Mouse (Mus musculus): Measurements from ENCODE around the gene Ehmt1. TPM values are rescaled to one million over a fixed set of nuclear protein-coding genes. Genes with fewer than 3 reads are reported as not detected.
A peak's percentile ranks its signal among the peaks of the same experiment; 100 is the strongest.
"Not testable (repeated sequence)": the region's sequence is repeated elsewhere in the genome, so short reads cannot be mapped to it uniquely, and the experiment has no call there.

Ehmt1 gene
- 10 to 100 TPM; 63.3 to 70.0 TPM for total RNA-seq (2021)
- long read RNA-seq, experiment 1, full-length matches to known transcripts = 8 of 19 reads
- long read RNA-seq, experiment 1, partial matches to known transcripts = 2 of 19 reads
- long read RNA-seq, experiment 1, other reads (novel, unspliced or antisense) = 9 of 19 reads
- long read RNA-seq, experiment 2, full-length matches to known transcripts = 14 of 33 reads
- long read RNA-seq, experiment 2, partial matches to known transcripts = 6 of 33 reads
- long read RNA-seq, experiment 2, other reads (novel, unspliced or antisense) = 13 of 33 reads

DNA sequence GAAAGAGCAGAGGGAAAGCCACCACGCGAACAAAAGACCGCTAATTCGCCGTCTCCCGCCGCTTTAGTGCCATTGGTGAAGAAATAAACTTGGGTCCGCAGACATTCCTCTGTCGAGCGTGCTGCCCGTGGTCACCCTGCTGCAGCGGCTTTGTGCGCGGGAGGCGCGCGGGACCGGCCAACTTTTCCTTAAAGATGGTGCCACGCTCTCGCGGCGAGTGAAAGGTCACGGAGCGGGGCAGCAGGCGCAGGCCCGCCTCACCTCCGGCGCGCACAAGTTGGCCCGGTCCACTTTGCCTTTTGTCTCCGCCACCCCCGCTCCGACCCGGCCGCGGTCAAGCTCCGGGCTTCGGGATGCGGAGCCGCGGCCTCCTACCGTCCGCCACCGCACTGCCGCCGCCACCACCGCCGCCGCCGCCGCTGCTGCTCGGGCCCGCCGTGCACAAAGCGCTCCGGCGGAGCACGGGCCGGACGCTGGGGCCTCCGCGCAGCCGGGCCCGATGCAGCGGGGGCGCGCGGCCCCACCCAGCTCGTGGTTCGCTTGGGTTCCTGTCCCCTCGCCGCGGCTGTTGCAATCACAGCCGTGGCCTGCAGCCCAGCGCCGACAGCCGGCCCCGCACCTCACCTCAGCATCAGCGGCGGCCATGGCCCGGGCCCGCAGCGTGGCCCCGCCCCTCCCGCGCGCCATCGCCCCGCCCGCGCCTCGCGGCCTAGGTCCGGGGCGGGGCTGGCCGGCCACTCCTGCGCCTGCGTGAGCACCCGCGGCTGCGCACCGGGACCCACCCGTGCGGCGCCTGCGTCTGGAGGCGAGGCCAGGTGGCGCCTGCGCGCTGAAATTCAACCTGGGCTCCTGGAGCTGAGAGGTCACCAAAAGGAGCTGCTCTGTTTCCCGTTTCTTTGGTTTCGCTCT, at the start of gene Ehmt1:
TSS of gene Ehmt1 (minus strand) at position 685 of the 909 bp plus-strand sequence.
- Histone ChIP-seq H3K27ac (peak within 1 kb of the TSS; percentile 95), H3K4me3 (peak within 1 kb of the TSS; percentile 90)
- peak; percentile 94 to 95 for DNase-seq (ENCODE audit: low spot score in 2 of 2)
- peak; percentile 35 for TF ChIP-seq CTCF (conservative IDR thresholded peaks at IDR 0.05)

DNA sequence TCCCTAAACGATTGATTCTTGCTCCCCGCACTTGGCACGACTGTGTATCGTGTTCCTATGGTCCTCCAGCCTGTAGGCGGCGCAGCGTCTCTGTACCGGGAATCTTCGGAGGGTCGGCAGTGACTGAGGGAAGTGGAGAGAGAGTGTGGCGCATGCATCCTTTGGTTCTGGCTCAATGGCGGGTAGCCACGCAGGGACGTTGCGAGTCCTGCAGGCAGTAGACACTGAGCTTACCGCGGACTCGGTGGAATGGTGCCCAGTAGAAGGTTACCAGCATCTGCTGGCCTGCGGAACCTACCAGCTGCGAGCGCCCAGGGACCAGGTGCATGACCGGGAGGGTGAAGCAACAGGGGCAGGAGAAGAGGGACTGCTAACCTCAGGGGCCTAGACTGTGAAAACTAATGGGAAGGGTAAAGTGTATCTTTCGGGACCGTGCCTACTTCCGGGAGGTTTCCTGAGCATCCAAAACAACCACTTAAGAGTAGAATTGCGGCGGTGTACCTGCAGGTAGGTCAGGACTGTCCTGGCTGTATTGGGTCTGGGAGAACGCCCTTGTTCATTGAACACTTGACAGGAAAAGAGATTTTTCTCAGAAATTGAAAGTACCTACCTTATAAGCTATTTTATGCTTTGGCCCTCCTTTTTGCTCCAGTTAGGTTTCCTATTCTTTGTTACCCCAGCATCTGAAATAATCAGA, 43.0 kb upstream of the Ehmt1 start, which contains the start of gene Dph7:
TSS of gene Dph7 (plus strand) at position 97 of the 697 bp plus-strand sequence.
- peak; percentile 92 for TF ChIP-seq CTCF (conservative IDR thresholded peaks at IDR 0.05)
- Histone ChIP-seq H3K27ac (peak within 1 kb of the TSS; percentile 92), H3K4me3 (peak within 1 kb of the TSS; percentile 90)
- peak; percentile 90 to 92 for DNase-seq (ENCODE audit: low spot score in 2 of 2)

DNA sequence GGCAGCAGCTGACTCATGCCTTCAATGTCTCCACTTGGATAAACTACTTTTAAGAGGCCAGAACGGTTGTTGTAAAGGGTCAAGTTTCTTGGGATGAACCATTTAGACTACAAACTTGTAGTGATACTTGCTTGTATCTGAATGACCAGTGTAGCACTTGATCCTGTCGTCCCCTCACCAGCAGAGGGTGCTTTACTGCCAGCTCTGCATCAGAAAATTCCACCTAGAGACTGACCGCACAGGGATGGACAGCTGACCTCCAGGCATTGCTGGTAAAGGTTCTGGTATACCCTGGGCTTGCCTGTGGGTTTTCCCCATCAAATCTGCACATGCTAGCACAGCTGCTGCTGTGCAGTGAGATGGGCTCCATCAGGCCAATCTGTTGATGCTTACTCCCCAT, 41.5 kb upstream of the Ehmt1 start:
- no peak overlapping the region for H3K4me3 ChIP-seq
- H3K27ac ChIP-seq = no peak overlapping the region
- no peak for DNase-seq (ENCODE audit: low spot score in 2 of 2)
- TF ChIP-seq CTCF (conservative IDR thresholded peaks at IDR 0.05) = peak; percentile 77

DNA sequence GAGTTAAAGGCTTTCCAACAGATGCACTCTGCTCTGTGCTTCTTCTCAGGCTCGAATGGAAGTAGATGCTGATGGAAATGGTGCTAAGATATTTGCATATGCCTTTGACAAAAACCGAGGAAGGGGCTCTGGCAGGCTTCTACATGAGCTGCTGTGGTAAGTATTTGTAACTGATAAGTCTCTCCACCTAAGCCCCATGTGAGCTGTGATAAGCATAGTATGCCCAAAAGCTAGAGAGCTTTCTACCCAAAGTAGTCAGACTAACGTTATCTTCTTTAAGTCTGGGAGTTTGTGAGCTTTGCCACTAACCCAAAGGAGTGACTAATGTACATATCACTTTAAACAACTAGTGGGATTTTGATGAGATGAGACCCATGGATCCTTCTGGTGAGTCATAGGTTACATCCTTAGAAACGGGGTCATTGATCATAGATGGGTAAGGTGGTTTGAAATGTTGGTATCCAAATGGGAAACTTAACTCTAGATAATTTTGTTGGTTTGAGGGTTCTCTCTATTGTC, 33.2 kb upstream of the Ehmt1 start:
- TF ChIP-seq CTCF (conservative IDR thresholded peaks at IDR 0.05) = no peak
- Histone ChIP-seq H3K27ac (no peak overlapping the region), H3K4me3 (no peak overlapping the region)
- DNase-seq (ENCODE audit: low spot score in 2 of 2) = no peak

DNA sequence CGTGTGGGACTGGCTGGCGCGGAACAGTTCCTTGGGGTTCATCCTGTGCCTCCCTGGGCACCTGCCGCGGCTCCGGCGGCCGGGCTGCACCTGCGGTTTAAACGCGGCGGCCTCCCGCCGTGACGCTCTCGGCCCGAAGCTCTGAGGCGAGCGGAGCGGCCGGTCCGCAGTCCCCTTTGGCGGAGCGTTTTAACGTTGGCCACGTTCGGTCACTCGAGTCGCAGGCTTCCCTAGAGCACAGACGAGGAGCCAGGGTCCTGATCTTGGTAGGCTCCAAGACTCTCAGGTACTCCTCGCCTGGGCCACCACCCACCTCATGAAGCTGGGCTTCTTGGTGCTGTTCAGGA, 30.7 kb upstream of the Ehmt1 start:
- peak overlapping the region; percentile 86 for H3K4me3 ChIP-seq
- TF ChIP-seq CTCF (conservative IDR thresholded peaks at IDR 0.05) = no peak
- no peak for DNase-seq (ENCODE audit: low spot score in 2 of 2)
- peak overlapping the region; percentile 77 for H3K27ac ChIP-seq

DNA sequence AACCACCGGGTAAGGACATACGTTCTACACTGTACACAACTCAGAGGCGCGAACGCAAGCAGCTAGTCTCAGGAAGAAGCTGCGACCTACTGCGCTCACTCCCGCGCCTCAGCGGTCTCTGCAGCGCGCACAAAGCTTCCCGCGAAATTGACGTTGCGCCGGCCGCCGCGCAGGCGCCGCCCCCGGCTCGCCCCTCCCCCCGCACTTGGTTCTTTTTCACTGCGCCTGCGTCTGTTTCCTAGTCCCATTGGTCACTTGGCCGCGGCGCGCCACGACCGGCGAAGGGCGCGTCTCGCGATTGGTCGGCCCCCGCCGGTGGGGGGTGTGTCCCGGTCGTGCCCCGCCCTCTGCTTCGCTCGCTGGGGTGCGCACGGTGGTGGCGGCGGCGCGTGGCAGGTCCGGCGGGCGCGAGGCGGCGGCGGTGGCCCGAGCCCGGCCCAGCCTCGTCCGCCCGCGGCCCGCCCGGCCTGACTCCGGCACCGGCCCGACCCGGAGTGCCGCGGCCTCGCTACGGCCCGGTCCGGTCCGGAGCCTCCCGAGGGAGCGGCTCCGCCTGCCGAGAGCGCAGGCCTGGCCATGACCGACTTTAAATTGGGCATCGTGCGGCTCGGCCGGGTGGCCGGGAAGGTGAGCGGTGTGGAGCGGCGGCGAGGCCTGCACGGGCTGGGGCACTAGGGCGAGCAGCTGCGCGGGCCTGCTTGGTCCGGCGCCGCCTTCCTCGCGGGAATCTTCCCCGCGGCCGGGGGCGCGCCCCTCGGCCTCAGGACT, 30.2 kb upstream of the Ehmt1 start, which contains the start of gene Zmynd19:
TSS of gene Zmynd19 (plus strand) at position 372 of the 768 bp plus-strand sequence.
- no peak for TF ChIP-seq CTCF (conservative IDR thresholded peaks at IDR 0.05)
- peak within 1 kb of the TSS; percentile 77 for H3K27ac ChIP-seq
- DNase-seq (ENCODE audit: low spot score in 2 of 2) = peak; percentile 97 to 99
- H3K4me3 ChIP-seq = peak within 1 kb of the TSS; percentile 86

DNA sequence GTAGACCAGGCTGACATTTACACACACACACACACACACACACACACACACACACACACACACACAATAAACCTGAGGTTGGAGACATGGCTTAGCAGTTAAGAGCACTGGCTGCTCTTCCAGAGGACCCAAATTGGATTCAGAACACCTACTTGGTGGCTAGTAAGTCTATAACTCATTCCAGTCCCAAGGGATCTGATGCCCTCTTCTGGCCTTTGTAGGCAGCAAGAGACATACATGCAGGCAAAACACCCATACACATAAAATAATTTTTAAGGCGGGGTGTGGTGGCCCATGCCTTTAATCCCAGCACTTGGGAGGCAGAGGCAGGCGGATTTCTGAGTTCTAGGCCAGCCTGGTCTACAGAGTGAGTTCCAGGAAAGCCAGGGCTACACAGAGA, 24.9 kb upstream of the Ehmt1 start:
- not testable (repeated sequence) for H3K27ac ChIP-seq
- peak in 1 of 2 experiments; percentile 35 for DNase-seq (ENCODE audit: low spot score in 2 of 2)
- TF ChIP-seq CTCF (conservative IDR thresholded peaks at IDR 0.05) = peak; percentile 65

DNA sequence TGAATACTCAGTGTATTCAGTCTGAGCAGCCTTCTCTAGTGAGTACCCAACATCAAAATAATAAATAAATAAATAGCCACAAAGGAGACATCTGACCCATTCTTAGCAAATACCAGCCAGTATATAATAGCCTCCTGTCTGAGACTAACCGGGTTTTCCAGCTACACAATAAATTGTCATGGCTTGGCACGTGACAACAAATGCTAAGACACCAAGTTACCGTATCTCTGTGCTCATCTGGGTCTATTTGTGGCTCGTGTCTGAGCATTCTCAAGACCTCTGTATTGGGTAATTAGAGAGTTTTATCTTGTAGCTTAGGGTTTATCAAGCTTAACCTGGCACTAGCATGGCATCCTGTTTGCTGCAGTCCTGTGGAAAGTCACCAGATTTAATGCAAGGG, 22.7 kb upstream of the Ehmt1 start:
- no peak for DNase-seq (ENCODE audit: low spot score in 2 of 2)
- H3K4me3 ChIP-seq = no peak overlapping the region
- TF ChIP-seq CTCF (conservative IDR thresholded peaks at IDR 0.05) = no peak
- no peak overlapping the region for H3K27ac ChIP-seq

More for the DNA sequence above, 24.9 kb upstream of the Ehmt1 start:
- H3K4me3 ChIP-seq = not testable (repeated sequence)

DNA sequence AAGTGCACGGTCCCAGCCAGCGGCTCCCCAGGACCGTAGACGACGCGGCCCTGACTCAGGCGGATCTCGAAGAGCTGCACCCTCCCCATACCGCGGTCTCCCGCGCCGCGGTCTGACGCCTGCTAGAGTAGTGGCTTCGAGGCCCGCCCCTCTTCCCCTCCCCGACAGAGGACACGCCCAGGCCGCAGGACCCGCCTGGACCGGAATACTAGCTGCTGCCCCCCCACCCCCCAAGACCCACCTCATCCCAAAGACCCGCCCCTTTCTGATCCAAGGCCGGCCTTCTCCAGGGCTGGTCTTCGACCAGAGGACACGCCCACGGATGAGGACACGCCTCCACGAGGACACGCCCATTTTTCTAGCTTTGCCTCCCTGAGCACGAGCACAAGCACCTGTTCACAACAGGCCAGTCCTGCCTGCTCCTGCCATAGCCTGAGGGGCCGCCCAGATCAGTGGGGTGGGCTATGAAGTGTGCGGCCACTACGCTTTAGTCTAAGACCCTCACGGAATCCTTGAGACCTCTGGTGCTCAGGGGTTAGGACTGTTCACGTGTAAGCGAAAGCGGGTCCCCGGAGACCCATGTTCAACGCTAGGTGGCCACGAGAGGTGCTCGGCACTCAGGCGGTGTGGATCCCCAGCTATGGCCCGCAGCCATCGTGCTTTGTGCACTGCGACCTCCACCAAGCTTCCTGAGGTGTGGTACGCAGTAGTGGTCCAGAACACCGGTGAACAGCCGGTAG, 15.8 kb upstream of the Ehmt1 start, which contains the start of gene Arrdc1:
TSS of gene Arrdc1 (minus strand) at position 196 of the 740 bp plus-strand sequence.
- H3K27ac ChIP-seq = peak within 1 kb of the TSS; percentile 78
- peak; percentile 69 for TF ChIP-seq CTCF (conservative IDR thresholded peaks at IDR 0.05)

DNA sequence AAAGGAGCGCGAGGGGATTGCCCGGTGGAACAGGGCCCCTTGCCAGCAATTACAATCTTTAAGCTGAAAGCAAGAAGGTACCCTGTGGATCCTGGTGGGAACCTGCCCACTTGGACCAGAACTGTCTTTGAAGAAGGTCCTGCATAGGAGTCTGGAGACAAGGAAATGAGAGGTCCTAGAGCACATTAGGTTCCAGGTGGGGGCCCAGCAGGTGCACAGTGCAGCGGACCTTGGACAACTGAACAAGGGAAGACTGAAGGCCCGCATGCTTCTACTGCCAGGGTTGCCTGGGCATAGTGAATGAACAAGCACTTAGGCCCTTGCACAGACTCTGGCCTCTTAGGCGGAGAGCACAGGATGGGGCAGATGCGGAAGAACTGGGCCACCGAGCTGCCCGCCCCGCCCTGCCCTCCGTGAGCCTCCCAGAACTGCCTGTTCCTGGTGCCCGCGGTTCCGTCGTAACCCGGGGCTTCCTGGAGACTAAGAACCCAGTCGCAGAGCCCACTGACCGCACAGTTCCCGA, 15.1 kb upstream of the Ehmt1 start:
- Histone ChIP-seq H3K27ac (peak overlapping the region; percentile 78), H3K4me3 (peak overlapping the region; percentile 74)
- no peak for DNase-seq (ENCODE audit: low spot score in 2 of 2)
- TF ChIP-seq CTCF (conservative IDR thresholded peaks at IDR 0.05) = no peak

More for the DNA sequence above, 15.8 kb upstream of the Ehmt1 start, which contains the start of gene Arrdc1:
- peak; percentile 75 to 88 for DNase-seq (ENCODE audit: low spot score in 2 of 2)
- H3K4me3 ChIP-seq = peak within 1 kb of the TSS; percentile 74

DNA sequence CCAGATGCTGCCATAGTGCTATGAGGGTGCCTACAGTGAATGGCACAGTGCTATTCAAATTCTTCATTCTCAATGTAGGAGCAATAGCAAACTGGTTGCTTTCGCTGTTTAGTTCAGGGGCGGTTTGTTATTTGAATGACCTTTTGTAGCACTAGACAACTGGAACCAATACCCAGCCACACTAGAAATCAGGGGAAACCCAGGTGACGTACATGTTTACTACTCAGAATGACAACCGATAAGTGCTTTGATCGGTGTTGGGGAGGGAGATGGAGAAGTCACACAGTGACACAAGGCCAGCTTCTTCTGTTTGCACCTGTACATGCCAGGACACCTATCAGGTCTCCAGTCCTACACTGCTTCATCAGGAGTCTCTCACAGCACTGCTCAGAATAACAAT, 10.2 kb upstream of the Ehmt1 start:
- Histone ChIP-seq H3K4me3 (no peak overlapping the region), H3K27ac (no peak overlapping the region)
- DNase-seq (ENCODE audit: low spot score in 2 of 2) = no peak
- TF ChIP-seq CTCF (conservative IDR thresholded peaks at IDR 0.05) = no peak
